Mouse (Mus musculus) kidney, adult 2 months (tissue): ENCODE data around the gene Dclk3.

Experiments
- CTCF ChIP-seq: fragments of 200-500 bp; conservative IDR thresholded peaks from 2 replicates; pipeline ENCODE4 v1.5.1; 2011; ENCODE audit warnings: low read depth, mild to moderate bottlenecking, control low read depth, low read length, moderate library complexity, mixed read lengths; ENCODE audit not compliant: insufficient read depth, insufficient read length
- POLR2A ChIP-seq: fragments of 200-500 bp; IDR thresholded peaks from one replicate; pipeline ENCODE4 v1.6.1; 2011; ENCODE audit warnings: low read depth, low read length, control low read depth

DNA sequence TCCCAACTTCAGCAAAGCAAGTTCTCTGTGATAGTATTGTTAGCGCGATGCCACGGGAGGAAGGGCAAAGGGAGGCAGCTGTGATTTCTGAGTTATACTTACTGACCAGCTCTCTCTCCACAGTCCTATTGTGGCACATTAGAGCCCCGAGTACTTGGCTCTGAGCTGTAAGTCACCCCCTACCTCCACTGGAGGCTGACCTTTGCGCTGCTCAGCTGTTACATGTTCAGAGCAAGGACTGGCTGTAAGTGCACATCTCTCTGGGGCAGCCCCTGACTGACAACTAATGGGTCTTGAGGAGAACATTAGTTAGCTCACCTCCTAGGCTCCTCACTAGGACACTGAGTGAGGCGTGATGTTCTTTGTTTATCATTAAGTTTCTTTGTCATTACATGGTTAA, 1.6 kb downstream of the Dclk3 start:
- TF ChIP-seq POLR2A (no peak), CTCF (no peak)
